Mouse (Mus musculus): ENCODE results near the gene Sult2a1. TPM values are rescaled to one million over a fixed set of nuclear protein-coding genes. Genes with fewer than 3 reads are reported as not detected.
"Not testable (repeated sequence)": the region's sequence is repeated elsewhere in the genome, so short reads cannot be mapped to it uniquely, and the experiment has no call there.

The Sult2a1 gene
- not detected in 2 replicates for polyA plus RNA-seq (2012; rRNA removed)

- DNase-seq (ENCODE audit: low read depth), result not testable (repeated sequence)
Observed at GRCm38 (mm10) chr7:13837309-13837708, at the start of gene Sult2a1. Gene Sult2a1, minus strand, starts transcription at chr7:13837409.

GRCm38 (mm10) chr7:13813913-13814312, 23.3 kb downstream of the Sult2a1 start:
- no peak for DNase-seq (ENCODE audit: low read depth)
- TF ChIP-seq CTCF (IDR thresholded peaks at IDR 0.05; ENCODE audit: borderline replicate concordance, extremely low read depth, insufficient read depth, insufficient read length) (no peak), POLR2A (IDR thresholded peaks at IDR 0.05; ENCODE audit: borderline replicate concordance, extremely low read depth, insufficient read depth, insufficient read length, poor library complexity, severe bottlenecking) (no peak)

Other genes starting within 250 kb of the Sult2a1 start
- gene Sult2a5, start 213.4 kb downstream of the Sult2a1 start, polyA plus RNA-seq (2012; rRNA removed), result not detected in 2 replicates
- gene Sult2a2, start 103.9 kb downstream of the Sult2a1 start, polyA plus RNA-seq (2012; rRNA removed), result not detected in 2 replicates
- not detected in 2 replicates for gene Sult2a4, start 152.2 kb upstream of the Sult2a1 start, polyA plus RNA-seq (2012; rRNA removed)